Mouse (Mus musculus): ENCODE data around the gene Usp48. TPM values are rescaled to one million over a fixed set of nuclear protein-coding genes. Genes with fewer than 3 reads are reported as not detected.
A peak's percentile ranks its signal among the peaks of the same experiment; 100 is the strongest.

The Usp48 gene
- total RNA-seq, 2 experiments from 2014 or later, result 20.1 to 24.4 TPM

GRCm38 (mm10) chr4:137705379-137705778 is 111.8 kb downstream of the Usp48 start:
- intact Hi-C loops (cut with DNase I; ENCODE audit: low total_unique reads), result no loop called here
- no peak for DNase-seq

GRCm38 (mm10) chr4:137706510-137706909 is 113.0 kb downstream of the Usp48 start:
- DNase-seq, result no peak
- intact Hi-C loops (cut with DNase I; ENCODE audit: low total_unique reads), result no loop called here

- DNase-seq, result peak; percentile 88
- intact Hi-C loops (cut with DNase I; ENCODE audit: low total_unique reads), result no loop called here
Observed at GRCm38 (mm10) chr4:137707216-137707990, 113.8 kb downstream of the Usp48 start.

Other genes with a start within 250 kb of the Usp48 start
- gene Cdc42, start 236.0 kb upstream of the Usp48 start, total RNA-seq (2021), result 100 to 1,000 TPM; 200 to 210 TPM
- not detected for gene Cela3a, start 184.0 kb upstream of the Usp48 start, total RNA-seq (2021)
- gene Cela3b, start 163.2 kb upstream of the Usp48 start, total RNA-seq (2021), result not detected
- gene 1700013G24Rik, start 140.5 kb upstream of the Usp48 start, total RNA-seq (2021), result not detected
- gene Hspg2, start 125.0 kb upstream of the Usp48 start, total RNA-seq (2021), result 100 to 1,000 TPM; 193 to 224 TPM
- not detected for gene Ldlrad2, start 19.2 kb upstream of the Usp48 start, total RNA-seq (2021)
- 1 to 10 TPM; 4.1 to 4.8 TPM for gene Rap1gap, start 71.0 kb downstream of the Usp48 start, total RNA-seq (2021)
- gene Alpl, start 202.6 kb downstream of the Usp48 start, total RNA-seq (2021), result 1 to 10 TPM; 4.3 to 7.0 TPM